Mouse (Mus musculus) adrenal gland, postnatal 14 days (tissue): ENCODE results near the gene Cd6. TPM values are rescaled to one million over a fixed set of nuclear protein-coding genes. Genes with fewer than 3 reads are reported as not detected.

Experiments used
- DNase-seq: peaks from one replicate; pipeline ENCODE4 v3.0.0; 2021; ENCODE audit warnings: mixed read lengths
- total RNA-seq: library from RNA; stranded (reverse); gene quantifications from 2 replicates; pipeline ENCODE4 v1.2.3, GENCODE M21; 2021

The Cd6 gene
- total RNA-seq, 1 experiment from 2014 or later: 0.41 TPM

DNA sequence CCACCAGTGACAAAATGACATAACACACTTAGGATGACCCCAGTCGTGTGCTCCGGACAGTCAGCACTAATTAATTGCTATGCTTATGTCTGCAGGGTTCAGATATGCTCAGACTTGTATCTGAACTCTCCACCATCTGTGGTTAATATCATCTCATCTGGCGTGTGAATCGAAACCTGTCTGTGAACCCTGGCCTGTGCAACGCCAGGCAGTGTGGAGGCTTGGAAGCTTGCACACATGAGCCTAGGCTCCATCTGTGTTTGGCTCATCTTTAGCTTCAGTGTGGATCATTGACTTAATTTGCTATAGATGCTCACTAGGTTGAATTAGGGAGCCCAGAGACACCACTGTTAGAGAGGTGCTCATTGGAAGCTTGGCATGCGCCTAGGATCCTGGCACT is 67.4 kb downstream of the Cd6 start:
- DNase-seq: no peak

DNA sequence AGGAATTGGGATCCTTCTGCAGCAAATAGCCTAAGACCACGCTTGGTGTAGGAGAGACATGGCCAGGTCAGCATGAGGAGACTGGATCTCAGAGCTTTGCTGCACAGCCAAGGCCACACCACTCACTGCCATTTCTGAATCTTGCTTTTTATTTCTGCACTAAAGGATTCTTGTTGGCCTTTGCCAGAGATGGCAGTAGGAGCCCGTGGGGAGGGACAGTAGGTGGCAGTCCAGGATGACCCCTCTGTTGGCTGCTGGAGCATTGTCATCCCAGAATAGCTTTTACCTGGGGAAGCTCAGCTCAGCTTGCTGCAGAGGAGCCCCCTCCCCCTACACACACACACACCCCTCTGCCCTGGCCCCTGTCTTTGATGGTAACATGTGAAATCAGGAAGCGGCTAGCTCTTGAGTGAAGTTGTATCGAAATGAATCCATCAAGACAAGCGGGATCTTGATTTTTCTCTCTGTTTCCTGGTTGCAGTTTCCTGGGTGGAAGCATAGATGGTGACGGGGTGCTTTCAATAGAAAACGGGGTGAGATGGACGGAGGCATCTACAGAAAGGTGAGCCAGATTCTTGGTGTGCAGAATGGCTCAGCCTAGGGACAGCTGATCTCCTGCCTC is 68.0 kb downstream of the Cd6 start:
- DNase-seq: no peak

DNA sequence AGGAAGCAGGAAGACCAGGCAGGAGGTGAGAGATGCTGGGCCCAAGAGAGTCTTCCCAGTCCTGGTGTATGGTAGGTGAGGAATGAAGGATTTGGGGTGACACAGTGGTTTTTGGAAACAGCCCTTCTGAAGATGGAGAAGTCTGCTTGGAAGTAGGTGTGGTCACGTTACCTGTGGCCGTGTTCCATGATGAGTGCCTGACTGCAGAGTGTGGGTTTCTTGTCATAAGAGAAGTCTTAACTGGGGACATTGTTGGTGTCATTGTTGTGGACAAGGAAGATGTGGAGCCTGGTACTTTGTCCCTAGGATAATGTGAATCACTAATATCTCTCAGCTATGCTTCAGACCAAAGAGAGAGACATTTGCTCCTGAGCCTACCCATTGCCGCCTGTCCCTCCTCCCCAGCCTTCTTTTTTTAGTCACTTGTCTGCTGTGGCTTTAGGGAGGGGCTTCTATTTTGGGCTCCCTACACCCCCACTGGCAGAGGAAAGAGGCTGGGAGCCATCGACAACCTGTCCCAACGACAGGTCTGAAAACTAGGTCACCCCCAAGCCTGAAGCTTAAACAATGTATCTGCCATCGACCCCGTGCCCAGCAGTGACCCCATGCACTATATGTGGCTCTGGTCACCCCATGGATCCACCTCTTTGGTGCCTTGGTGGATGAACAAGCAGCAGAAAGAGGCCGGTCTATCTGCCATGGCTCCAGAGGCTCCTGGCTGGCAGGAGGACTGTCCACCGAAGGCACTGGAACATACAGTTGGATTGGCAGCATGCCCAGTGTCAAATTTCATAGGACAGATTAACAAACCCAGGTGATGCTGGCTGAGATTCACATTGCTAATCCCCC is 69.7 kb downstream of the Cd6 start:
- no peak for DNase-seq

DNA sequence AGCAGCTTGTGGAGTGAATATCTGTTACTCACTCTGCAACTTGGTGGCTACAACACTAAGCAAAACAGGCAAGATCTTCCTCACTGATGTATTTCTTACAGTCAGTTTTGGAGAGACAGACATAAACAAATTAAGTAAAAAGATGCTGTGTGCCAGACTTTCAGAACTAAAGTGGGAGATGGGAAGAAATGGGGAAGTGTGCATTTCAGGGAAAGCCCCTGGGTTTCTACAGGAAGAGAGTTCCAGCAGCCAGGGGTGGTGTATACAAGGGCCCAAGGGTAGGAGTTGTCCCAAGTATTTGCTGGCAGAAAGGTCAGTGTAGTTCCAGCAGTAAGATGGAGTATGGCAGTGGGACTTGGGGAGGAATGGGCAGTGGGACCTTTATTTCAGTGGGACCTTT is 70.3 kb downstream of the Cd6 start:
- no peak for DNase-seq

DNA sequence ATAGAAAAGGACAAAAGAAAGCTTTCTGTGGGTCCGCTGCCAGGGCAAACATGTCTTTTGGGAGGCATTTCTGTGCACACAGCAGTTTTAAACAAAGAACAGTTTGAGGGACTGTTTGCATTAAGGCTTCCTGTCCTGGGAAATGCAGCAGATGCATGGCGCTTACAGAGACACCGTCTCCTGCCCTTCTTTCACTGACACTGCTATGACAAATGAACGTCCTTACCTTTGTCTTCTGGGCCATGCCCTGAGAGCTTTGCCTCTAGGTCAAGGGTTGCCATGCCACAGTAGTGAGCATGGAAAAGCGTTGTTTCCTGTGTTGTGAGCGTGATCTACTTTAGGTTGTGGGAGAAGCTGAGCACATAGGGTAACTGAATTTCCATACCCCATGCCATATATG is 71.2 kb downstream of the Cd6 start:
- DNase-seq: no peak

DNA sequence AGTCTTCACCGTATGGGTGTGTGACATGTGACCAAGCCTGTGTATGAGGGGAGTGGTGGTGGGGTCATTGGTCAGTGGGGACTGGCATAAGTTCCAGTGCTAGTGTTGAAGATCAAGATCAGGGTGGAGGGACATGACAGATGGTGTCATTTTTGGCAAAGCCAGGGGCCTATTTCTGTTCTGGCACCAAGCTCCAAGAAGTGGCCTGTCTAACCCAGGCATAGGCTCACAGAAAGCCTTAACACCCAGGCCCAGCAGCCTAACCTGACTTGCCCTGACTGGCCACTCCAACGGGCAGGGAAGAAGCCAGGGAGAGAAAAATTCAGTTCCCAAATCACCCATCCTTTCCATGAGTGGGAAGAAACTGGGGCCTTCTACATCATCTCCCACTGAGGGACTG is 72.3 kb downstream of the Cd6 start:
- no peak for DNase-seq

DNA sequence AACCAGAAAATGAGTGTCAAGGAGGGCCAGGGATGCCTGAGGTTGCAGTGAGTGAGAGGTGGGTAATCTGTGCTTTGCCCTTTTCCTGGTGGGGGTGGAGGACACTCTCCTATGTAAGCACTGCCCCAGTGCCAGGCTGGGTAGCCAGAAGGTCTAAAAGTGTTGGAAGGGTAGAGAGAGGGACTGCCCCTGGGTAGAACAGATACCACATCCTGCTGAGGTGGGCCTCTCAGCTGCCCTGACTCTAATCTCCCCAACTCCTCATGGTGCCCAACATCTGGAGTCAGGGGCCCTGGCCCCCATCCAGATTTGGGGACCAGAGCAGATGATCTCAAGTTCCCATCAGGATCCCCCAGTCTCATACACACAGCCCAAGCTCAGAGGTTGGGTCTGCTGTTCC is 72.7 kb downstream of the Cd6 start:
- no peak for DNase-seq

DNA sequence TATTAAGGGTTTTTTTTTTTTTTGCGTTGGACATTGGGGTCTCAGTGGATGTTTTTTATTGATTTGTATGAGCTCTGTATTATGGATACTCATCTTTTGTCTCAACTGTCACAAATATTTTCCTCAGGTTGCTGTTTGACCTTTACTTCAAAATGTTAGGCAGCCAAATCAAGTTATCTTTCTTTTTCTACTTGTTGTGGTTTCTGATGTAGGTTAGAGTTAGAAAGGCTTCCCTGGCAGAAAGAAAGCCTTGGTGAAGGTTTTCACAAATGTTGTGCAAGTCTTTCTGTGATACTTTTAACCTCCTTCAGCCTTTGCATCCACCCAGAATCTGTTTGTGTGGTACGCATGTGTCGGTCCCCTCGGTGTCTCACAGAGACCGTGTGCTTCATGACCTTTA is 77.2 kb downstream of the Cd6 start:
- DNase-seq: no peak

DNA sequence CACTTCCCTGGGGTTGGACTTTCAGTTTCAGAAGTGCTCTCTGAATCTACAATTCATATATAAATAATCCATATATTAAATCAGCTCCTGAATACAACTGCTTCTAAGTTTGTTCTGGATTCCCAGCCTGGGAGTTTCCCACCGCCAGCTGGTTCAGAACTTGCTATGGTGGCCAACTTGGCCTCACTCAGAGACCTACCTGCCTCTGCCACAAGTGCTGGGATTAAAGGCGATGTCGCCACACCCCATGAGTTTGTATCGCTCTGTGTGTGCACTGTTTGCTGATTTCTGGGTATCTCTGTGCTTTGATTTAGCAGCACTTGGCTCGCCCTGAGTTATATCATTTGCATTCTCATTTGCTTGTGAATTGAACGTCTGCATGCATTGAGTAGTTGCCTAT is 77.8 kb downstream of the Cd6 start:
- no peak for DNase-seq

DNA sequence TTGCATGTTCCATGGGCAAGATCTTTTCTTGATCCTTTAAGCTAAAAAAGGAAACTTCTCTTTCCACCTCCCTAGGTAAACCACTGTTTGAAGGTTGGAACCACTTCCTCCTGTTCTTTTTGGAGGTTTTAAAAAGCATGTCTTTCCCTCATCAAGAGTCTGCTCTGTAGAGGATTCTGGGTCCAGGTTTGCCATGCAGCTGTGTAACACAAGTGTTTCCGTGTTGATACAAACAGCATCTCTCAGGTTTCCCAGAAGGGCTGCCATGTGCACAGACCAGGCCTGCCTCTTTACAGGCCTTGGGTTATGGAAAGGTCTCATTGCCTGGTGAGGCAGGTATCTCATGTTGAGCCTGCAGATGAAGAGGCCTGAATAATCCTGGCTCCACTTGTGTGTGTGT is 78.3 kb downstream of the Cd6 start:
- DNase-seq: no peak

DNA sequence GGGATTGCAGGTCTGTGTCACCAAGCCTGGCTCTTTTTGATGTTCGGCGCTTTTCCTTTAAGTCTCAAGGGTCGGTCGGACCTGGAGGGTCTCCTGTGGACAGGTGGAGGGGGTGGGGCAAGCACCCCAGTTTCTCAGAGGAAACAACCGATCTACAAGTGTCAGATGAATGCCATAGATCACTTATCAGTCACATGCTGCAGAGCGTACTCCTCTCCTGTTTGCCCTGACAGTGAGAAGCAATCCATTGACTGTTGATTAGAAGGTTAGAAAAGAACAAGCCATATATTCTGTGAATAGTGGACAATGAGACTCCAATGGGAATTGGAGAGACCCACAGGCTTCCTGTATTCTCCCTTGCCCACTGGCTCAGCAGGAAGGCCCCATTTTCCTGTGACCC is 79.7 kb downstream of the Cd6 start:
- DNase-seq: no peak

DNA sequence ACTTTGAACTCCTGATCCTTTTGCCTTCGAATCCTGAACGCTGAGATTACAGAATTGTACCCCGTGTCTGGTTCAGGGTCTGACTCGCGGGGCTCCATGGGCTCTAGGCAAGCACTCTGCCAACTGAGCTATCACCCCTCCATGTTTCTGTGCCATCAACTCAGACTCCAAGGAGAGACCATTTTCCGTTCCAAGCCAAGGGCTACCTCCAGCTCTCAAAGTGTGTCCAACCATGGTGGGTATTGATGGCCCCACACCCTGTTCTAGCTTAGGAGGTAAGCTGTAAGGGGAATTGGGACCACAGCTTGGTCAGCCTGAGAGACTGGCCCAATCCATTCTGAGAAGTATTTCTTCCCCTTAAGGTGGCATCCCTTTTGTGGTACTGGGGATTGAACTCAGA is 80.6 kb downstream of the Cd6 start:
- DNase-seq: no peak

DNA sequence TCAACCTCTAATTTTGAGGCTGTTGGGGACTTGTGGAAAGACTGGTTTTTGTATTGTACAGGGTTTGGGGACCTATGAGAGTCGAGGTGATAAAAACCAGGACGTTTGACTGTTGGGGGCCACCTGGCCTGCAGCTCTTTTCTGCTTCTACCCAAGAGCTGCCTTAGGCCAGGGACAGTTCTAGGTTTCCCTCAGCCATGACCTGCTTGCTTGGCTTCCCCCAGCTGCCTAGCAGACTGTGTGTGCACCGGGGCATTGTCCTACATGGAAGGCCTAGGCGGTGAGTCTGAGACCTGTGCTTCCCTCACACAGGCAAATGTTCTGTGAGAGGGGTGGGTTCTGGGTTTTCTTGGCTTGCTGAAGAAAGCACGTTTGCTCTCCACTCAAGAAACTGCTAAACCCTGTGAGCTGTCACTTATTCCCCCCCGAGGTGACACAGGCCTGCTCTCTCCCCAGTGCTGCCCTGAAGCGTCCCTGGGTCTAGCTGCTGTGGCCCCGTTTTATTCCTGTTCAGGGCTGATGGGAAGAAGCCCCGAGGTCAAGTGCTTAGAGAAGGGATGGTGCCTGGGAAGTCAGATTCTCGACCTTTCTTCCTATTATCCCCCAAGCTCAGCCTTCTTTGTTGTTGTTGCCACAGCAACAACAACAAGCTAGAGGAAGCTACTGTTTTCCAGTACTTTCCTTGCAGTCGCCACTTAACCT is 81.3 kb downstream of the Cd6 start:
- DNase-seq: no peak

DNA sequence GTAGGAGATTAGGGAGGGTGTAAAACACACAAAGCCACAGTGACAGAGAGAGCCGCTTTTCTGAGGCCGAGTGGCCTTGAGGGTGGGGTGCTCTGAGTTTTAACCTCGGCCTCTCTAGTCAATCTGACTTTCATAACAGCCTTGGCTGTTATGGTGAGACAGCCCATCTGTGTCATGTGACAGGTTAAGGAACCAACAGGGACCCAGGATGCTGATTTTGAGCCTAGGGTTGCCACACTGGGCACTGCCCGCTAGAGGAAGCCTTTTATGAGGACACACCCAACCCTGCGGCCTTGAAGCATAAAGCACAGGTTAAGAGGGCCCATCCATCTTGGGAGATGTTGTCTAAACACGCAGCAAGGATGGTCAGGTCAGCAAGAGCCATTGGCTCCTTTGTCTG is 82.1 kb downstream of the Cd6 start:
- peak; percentile 47 for DNase-seq

DNA sequence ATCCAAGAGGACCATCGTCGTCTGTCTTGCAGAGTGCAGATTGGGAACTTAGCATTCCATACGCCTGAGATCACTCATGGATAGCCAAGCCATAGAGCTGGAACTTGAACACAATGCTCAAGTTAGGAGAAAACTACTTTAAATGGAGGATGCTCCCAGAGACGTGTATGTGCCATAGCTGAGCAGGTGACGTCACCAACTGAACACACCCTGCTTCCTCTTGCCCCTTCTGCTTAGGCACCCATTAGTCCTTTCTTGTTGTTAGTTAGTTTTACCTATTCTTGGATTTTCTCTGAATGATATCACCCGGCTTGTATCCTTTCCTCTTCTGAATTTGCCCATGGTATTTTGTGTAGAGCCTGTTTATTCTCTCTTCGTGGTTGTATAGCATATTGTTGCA is 82.7 kb downstream of the Cd6 start:
- DNase-seq: no peak

DNA sequence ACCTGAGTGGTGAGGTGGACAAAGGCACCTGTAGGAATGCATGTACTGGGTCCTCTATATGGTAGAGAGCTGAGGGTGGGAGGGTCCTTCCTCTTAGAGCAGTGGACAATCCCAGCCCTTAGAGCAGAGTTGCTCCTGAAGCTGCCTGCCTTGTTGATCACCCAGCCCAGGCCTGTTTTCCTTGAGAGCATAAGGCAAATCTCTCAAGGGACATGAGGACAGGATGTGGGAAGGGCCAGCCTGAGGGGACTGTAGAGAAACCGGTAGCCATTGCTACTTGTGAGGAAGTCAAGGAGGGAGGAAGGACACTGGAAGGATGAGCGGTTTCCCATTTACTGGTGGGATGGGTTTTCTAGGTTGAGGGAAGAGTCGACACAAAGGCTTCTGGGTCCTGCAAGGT is 87.3 kb downstream of the Cd6 start:
- no peak for DNase-seq

DNA sequence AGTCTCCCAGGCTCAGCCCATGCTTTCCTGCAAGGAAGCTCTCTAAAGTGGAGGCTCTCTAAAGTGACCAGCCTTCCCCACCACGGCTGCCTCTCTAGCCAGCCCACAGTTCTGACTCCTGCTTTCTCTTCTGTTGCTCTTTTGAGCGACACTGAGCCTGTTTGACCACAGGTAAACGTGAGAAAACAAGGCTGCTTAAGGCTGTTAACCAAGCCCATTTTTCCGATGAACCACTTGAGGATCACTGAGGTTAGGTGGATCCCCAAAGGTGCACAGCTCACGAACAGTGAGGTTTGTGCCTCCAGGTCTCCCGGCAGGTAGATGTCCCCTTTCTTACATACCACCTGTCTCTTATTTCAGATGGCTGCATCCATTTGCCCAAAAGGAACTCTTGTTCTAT is 87.7 kb downstream of the Cd6 start:
- no peak for DNase-seq

DNA sequence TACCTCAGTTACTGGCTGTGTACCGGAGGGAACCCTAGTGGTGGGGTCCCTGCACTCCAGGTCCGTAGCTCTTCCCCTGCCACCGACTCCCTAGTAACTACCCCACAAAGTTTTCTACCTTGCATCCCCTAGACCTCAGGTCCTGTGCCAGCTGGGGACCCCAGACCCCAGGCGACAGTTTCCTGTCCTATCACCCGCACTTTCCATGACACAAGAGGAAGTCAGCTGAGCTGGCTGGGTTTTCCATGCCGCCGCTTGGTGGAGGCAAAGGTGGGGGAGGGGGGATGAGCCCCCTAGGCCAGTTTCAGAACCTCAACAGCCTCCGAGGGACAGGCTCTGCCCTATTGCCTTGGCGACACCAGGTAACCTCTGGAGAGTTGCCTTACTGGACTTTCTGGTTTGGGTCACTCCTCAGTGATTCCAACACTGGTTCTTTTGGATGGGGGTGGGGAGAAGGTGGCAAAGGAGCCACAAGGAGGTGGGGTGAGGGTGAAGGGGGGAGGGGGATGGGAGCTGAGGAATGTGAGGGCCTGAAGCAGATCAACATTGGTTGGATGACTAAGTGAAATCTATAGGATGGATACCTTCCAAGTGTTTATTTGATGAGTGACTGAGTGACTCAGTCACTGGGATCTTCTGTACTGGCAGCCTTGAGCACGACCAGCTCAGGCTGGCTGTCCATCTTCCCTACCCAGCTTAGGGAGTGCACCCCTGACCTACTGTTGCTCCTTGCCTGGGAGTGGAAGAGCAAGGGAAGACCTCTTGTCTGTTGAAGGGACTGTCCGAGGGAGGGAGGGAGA is 89.0 kb downstream of the Cd6 start:
- DNase-seq: no peak

DNA sequence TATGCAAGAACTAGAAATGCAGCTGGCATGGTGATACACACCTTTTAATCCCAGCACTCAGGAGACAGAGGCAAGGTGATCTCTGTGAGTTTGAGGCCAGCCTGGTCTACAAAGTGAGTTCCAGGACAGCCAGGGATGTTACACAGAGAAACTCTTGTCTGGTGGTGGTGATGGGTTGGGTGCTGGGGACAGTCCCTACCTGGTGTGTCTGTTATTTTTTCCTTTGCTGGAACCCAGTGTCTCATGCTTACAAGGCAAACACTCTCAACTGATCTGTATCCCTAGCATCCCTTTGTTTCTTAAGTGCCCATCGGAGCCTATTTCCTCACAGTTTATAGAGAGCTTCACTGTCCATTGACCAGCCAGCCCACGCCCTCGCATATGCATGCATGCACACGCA is 89.9 kb downstream of the Cd6 start:
- no peak for DNase-seq
